Mouse (Mus musculus): ENCODE measurements around the gene Cers2. TPM values are rescaled to one million over a fixed set of nuclear protein-coding genes. Genes with fewer than 3 reads are reported as not detected.
A peak's percentile ranks its signal among the peaks of the same experiment; 100 is the strongest.

Cers2 gene
- polyA plus RNA-seq, 1 experiment from 2014 or later: 128 TPM

DNA sequence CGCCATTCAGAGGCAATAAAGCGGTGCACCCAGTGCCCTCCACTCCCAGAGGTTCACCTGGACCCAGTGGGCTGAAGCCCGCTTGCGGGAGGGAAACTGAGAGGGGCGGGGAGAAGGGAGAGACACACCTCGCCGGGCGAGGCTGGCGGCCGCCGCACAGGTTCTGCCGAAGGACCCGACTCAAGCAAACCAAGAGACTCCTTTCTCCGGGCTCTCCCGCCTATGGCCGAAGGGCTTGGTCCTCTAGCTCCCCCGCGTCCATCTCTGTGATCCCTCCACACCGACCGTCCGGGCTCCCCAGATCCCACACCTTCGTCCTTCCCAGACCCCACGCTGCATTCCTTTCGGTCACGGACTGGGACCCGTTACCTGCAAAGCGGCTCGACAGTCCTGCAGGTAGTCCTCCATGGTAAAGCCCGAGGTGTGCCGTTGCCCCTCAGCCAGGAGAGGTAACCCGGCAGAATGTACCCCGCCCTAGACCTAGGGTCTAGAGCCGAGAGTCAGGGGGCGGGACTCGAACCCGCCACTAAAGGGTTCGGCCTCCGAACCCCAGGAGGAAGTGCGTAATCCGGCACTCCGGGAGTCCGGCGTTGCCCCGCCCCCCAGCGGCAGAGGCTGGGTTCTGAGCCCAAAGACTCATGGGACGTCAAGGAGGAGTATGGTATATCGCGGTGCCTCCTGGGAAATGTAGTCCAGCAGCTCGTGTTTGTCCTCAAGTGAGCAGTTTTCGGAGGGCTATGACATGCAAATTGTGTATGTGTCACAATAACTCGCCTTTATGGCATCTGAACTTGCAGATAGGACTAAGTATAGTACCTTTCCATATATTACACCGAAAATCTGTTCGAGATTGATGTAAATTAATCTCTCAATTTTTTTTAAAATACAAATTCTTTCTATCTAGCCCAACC, 33.1 kb upstream of the Cers2 start, which contains the start of the genes Mindy1 and Prune1:
Mindy1 (plus strand) TSS at position 130 of the 911 bp plus-strand sequence.
Prune1 (minus strand) TSS at position 861 of the 911 bp plus-strand sequence.
- 0 out of 2 replicates have a peak, but pooled peaks cover 4% of the 10 kb centered on the region for H3K36me3 ChIP-seq
- peak within 1 kb of the TSS; percentile 92 for H3K4me2 ChIP-seq
- peaks cover 44% of the 10 kb centered on the region for H3K4me1 ChIP-seq
- under 1% methylated on average over 52 of the region's 53 CpGs for WGBS
- peak; percentile 84 for ATAC-seq (ENCODE audit: extremely low read depth, insufficient number of reproducible peaks, low FRiP score, low TSS enrichment)
- H3K27me3 ChIP-seq (replicated peaks): no peaks in the 10 kb centered on the region
- peak within 1 kb of the TSS; percentile 96 for H3K9ac ChIP-seq
- no peaks in the 10 kb centered on the region for H3K9me3 ChIP-seq
- peak within 1 kb of the TSS; percentile 99 for H3K27ac ChIP-seq (replicated peaks)
- peak within 1 kb of the TSS; percentile 86 for H3K4me3 ChIP-seq

DNA sequence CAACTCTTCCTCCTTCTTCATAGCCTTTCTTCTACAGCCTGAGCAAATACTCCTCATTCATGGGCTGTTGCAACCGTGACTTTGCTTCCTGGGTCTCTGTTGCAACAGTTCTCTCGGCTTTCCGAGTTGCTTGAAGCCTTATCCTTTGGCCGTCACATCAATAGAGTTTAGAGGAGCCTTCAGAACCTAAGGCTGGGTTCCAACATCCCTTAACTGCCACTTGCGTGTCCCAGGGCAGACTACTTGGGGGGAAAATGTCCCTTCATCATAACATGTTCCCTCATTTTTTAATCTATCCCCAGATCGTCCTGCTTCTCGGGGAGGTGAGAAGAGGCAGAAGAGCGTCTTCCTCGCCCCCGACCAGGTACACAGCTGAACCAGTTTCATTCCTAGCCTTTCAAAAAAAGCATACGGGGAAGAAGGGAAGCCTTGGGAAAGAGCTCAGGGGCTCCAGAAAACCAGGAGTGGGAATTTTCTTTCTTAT, 32.2 kb upstream of the Cers2 start:
- WGBS: under 1% methylated on average over 11 of the region's 11 CpGs
- ATAC-seq (ENCODE audit: extremely low read depth, insufficient number of reproducible peaks, low FRiP score, low TSS enrichment): no peak
- Histone ChIP-seq H3K4me3 (peak overlapping the region; percentile 86), H3K4me1 (peaks cover 35% of the 10 kb centered on the region), H3K27ac (replicated peaks) (peak overlapping the region; percentile 99), H3K9me3 (no peaks in the 10 kb centered on the region), H3K27me3 (replicated peaks) (no peaks in the 10 kb centered on the region), H3K36me3 (peaks cover 4% of the 10 kb centered on the region; the same call in 1 of the 2 replicates), H3K9ac (peak overlapping the region; percentile 96), H3K4me2 (peak overlapping the region; percentile 92)

DNA sequence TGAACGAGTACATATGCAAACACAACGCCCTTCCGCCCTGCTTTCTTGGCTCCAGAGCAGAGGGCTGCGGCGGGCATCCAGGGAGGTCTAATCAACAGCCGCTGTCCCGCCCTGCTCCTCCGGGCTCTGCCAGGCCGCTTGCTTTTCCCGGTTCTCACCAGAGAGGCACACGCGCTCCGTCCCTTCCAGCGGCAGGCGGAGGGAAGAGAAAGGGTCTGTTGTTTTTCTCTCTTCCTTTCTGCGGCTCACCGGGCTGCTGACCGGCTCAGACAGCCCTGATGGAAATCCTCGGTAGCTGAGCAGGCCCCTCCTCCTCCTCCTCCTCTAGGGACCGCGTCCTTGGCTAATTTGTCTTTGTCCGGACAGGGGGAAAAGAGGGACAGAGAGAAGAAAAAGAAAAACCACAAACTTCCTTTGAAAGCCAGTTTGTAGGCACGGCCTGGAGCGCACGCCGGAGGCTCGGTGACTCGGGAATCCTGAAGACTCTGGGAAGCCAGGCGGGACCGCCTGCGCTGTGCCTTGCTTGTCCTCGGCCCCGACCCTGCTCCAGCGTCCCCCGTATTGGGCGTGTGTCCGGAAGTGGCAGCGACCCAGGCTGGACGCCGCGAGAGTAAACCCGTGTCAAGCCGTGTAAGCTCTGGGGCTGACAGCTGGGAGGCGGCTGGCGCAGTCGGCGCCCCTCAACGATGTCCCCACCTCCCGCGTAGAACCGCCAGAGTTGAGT, 31.6 kb upstream of the Cers2 start:
- WGBS: under 1% methylated on average over 48 of the region's 51 CpGs
- ATAC-seq (ENCODE audit: extremely low read depth, insufficient number of reproducible peaks, low FRiP score, low TSS enrichment): peak; percentile 63; the same call in 1 of the 2 replicates
- Histone ChIP-seq H3K27me3 (replicated peaks) (no peaks in the 10 kb centered on the region), H3K36me3 (peaks cover 10% of the 10 kb centered on the region), H3K4me1 (peaks cover 33% of the 10 kb centered on the region), H3K4me3 (peak overlapping the region; percentile 86), H3K4me2 (peak overlapping the region; percentile 92), H3K9ac (peak overlapping the region; percentile 96), H3K9me3 (no peaks in the 10 kb centered on the region), H3K27ac (replicated peaks) (peak overlapping the region; percentile 99)

DNA sequence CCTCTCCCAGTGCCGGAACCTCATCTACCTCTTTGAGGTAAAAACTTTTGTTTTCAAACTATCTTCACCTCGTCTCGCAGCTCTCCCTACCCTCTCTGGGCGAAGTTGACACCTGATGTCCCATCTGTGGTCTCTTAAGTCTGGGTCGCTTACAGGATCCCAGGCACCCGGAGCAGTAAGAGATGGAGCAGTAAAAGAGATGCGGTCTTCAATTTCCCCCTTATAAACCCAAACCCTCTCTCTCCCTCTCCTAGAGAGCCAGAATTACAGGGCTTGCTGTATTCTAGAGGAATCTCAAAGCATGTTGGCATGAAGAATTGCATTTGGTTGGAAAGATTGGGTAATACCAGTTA, 31.0 kb upstream of the Cers2 start:
- 3% methylated on average over 7 of the region's 7 CpGs for WGBS

DNA sequence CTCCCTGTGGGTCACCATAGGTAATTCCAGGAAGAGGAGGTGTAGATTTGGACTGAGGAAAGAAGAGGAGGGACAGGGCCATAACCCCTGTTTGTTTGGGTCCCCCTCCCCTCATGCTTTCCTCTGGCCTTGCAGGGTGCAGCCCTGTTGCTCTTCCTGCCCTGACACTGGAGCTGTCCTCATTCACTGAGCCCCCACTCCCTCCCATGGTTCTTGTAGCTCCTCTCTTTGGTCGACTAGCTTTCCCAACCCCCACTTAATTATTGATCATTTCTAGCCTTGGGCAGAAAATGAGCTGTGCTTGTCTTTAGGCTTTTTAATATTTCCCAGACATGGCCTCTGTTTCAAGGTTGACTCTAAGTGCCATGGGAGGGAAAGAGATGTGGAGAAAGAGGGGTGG, 30.5 kb upstream of the Cers2 start:
- H3K27ac ChIP-seq (replicated peaks): peak overlapping the region; percentile 99
- H3K4me2 ChIP-seq: peak overlapping the region; percentile 92
- peak overlapping the region; percentile 86 for H3K4me3 ChIP-seq
- peaks cover 17% of the 10 kb centered on the region for H3K36me3 ChIP-seq
- no peaks in the 10 kb centered on the region for H3K9me3 ChIP-seq
- WGBS: 19% methylated on average over 1 of the region's 1 CpGs
- H3K9ac ChIP-seq: peak overlapping the region; percentile 96
- no peak for ATAC-seq (ENCODE audit: extremely low read depth, insufficient number of reproducible peaks, low FRiP score, low TSS enrichment)
- peaks cover 28% of the 10 kb centered on the region for H3K4me1 ChIP-seq
- no peaks in the 10 kb centered on the region for H3K27me3 ChIP-seq (replicated peaks)

More for the DNA sequence above, 31.0 kb upstream of the Cers2 start:
- Histone ChIP-seq H3K4me3 (peak overlapping the region; percentile 86), H3K36me3 (peaks cover 12% of the 10 kb centered on the region), H3K4me2 (peak overlapping the region; percentile 92), H3K9ac (peak overlapping the region; percentile 96), H3K9me3 (no peaks in the 10 kb centered on the region), H3K27me3 (replicated peaks) (no peaks in the 10 kb centered on the region), H3K4me1 (peaks cover 28% of the 10 kb centered on the region), H3K27ac (replicated peaks) (peak overlapping the region; percentile 99)
- ATAC-seq (ENCODE audit: extremely low read depth, insufficient number of reproducible peaks, low FRiP score, low TSS enrichment): no peak

DNA sequence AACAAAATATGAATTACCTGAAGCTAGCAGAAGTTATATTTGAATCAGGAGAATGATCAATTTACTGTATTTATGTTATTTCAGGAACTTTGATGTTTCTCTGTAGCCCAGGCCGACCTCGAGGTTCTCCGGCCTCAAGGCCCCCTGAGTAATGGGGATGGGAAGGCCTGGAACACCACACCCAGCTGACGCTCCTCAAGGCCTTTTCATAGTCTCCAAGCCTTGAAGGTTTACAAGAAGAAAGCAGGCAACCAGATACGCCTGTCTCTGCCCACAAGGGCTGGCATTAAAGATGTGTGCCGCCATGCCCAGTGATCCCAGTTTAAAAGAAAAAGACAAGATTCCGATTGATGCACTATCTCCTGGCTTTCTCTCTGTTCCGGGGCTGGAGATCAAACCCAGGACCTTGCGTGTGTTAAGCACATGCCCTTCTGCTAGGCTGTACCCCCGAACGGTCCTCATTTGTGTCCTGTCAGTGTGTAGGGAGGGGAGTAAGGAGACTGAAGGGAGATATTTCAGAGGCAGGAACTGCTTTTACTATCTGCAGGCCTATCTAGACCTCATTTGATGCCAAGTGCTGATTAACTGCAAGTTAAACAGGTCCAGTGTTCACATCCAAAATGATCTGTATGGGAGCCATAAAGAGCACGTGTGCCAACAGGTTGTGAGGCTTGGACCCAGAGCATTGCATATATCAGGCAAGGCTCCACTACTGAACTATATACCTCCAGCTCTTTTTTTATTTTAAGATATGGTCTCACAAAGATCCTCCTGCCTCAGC, 29.9 kb upstream of the Cers2 start:
- Histone ChIP-seq H3K4me2 (peak overlapping the region; percentile 92), H3K9me3 (no peaks in the 10 kb centered on the region), H3K4me3 (peak overlapping the region; percentile 86), H3K27ac (replicated peaks) (no peak overlapping the region), H3K27me3 (replicated peaks) (no peaks in the 10 kb centered on the region), H3K36me3 (peaks cover 22% of the 10 kb centered on the region), H3K9ac (peak overlapping the region; percentile 96), H3K4me1 (peaks cover 28% of the 10 kb centered on the region)
- WGBS: 87% methylated on average over 12 of the region's 12 CpGs
- no peak for ATAC-seq (ENCODE audit: extremely low read depth, insufficient number of reproducible peaks, low FRiP score, low TSS enrichment)

GRCm38 (mm10) chr3:95285390-95285789, 29.2 kb upstream of the Cers2 start:
- ATAC-seq (ENCODE audit: extremely low read depth, insufficient number of reproducible peaks, low FRiP score, low TSS enrichment): no peak
- WGBS: 88% methylated on average over 5 of the region's 5 CpGs

DNA sequence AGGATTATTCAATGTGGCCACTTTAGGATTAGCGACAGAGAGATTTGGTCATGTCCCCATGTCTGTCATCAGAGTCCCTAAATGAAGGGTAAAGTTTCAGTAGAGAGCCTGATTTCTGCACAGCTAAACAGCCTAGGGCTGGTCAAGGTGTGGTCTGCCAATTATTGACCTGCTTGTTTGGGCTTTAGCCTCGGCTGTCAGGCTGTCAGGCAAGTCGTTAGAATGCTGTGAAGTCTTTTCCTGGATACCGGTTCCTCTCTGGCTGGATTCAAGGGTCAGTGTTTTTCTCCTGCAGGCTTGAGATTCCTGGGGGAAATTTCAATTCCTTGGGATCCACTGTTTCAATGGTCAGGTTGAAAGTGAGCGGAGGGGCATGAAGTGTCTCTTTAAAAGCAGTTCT, 28.6 kb upstream of the Cers2 start:
- H3K4me1 ChIP-seq: peaks cover 22% of the 10 kb centered on the region
- no peak overlapping the region for H3K4me3 ChIP-seq
- no peak overlapping the region for H3K9ac ChIP-seq
- H3K36me3 ChIP-seq: peaks cover 35% of the 10 kb centered on the region
- no peak overlapping the region for H3K27ac ChIP-seq (replicated peaks)
- H3K27me3 ChIP-seq (replicated peaks): no peaks in the 10 kb centered on the region
- ATAC-seq (ENCODE audit: extremely low read depth, insufficient number of reproducible peaks, low FRiP score, low TSS enrichment): no peak
- 65% methylated on average over 5 of the region's 5 CpGs for WGBS
- H3K9me3 ChIP-seq: no peaks in the 10 kb centered on the region
- no peak overlapping the region for H3K4me2 ChIP-seq

More at GRCm38 (mm10) chr3:95285390-95285789, 29.2 kb upstream of the Cers2 start:
- Histone ChIP-seq H3K4me2 (no peak overlapping the region), H3K4me1 (peaks cover 27% of the 10 kb centered on the region), H3K4me3 (no peak overlapping the region), H3K27me3 (replicated peaks) (no peaks in the 10 kb centered on the region), H3K36me3 (peaks cover 29% of the 10 kb centered on the region), H3K27ac (replicated peaks) (no peak overlapping the region), H3K9me3 (no peaks in the 10 kb centered on the region), H3K9ac (no peak overlapping the region)

DNA sequence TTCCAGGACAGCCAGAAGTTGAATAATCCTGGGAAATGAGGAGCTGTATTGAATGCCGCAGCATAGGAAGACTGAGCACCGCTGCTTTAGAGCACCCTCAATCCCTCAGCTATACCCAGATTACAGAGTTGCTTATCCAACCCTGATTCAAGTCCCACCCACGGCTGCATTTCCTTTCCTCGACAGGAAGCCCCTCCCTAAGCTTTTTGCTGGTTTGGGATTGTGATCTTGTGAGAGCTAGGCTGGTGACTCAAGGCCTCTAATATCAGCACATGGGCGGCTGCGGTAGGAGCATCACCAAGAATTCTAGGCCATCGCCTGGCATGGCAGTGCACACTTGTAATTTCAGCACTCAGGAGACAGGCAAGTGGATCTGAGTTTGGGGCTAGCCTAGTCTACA, 28.1 kb upstream of the Cers2 start:
- H3K4me3 ChIP-seq: no peak overlapping the region
- peaks cover 22% of the 10 kb centered on the region for H3K4me1 ChIP-seq
- 70% methylated on average over 7 of the region's 7 CpGs for WGBS
- no peak for ATAC-seq (ENCODE audit: extremely low read depth, insufficient number of reproducible peaks, low FRiP score, low TSS enrichment)
- no peaks in the 10 kb centered on the region for H3K27me3 ChIP-seq (replicated peaks)
- H3K36me3 ChIP-seq: peaks cover 40% of the 10 kb centered on the region
- no peaks in the 10 kb centered on the region for H3K9me3 ChIP-seq
- H3K27ac ChIP-seq (replicated peaks): no peak overlapping the region
- no peak overlapping the region for H3K4me2 ChIP-seq
- H3K9ac ChIP-seq: no peak overlapping the region

DNA sequence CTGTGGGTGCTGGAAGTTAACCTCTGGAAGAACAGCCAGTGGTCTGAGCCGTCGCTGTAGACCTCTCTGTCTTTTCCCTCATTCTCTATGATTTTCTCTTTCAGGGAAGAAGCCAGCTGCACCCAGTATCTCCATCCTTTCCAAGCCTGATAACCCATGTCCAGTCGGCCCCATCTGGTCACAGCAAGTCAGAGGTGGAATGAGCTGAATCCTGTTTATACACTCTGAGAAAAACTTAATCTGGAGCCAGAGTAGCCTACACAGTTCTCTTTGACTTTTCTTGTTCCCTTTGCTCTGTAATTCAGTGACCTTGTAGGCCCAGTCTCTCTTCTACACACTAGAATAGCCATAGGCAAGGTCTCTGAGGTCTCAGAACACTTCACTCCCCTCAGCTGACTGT, 27.1 kb upstream of the Cers2 start:
- H3K9ac ChIP-seq: no peak overlapping the region
- no peak overlapping the region for H3K27ac ChIP-seq (replicated peaks)
- peaks cover 18% of the 10 kb centered on the region for H3K4me1 ChIP-seq
- 81% methylated on average over 3 of the region's 3 CpGs for WGBS
- H3K4me3 ChIP-seq: no peak overlapping the region
- peaks cover 49% of the 10 kb centered on the region for H3K36me3 ChIP-seq
- no peaks in the 10 kb centered on the region for H3K9me3 ChIP-seq
- no peak for ATAC-seq (ENCODE audit: extremely low read depth, insufficient number of reproducible peaks, low FRiP score, low TSS enrichment)
- no peaks in the 10 kb centered on the region for H3K27me3 ChIP-seq (replicated peaks)
- no peak overlapping the region for H3K4me2 ChIP-seq
